Mouse (Mus musculus) layer of hippocampus, adult 18-20 months (tissue): ENCODE data around the gene Olfr1380. TPM values are rescaled to one million over a fixed set of nuclear protein-coding genes. Genes with fewer than 3 reads are reported as not detected.
"Not testable (repeated sequence)": the region's sequence is repeated elsewhere in the genome, so short reads cannot be mapped to it uniquely, and the experiment has no call there.

Experiments used
- DNase-seq, 2 experiments: peaks; one replicate each; pipeline ENCODE4 v3.0.0; 2022; ENCODE audit warnings: low spot score in 2 of 2
- long read RNA-seq: library from polyadenylated mRNA; stranded (forward); transcript quantifications from one replicate; pipeline ENCODE4 v2.0.0, GENCODE M21; 2021
- total RNA-seq, 2 experiments: library from RNA; stranded (reverse); gene quantifications; 2 replicates each; pipeline ENCODE4 v1.2.3; 2021

Olfr1380 gene
- not detected for total RNA-seq
- long read RNA-seq: 0 reads

DNA sequence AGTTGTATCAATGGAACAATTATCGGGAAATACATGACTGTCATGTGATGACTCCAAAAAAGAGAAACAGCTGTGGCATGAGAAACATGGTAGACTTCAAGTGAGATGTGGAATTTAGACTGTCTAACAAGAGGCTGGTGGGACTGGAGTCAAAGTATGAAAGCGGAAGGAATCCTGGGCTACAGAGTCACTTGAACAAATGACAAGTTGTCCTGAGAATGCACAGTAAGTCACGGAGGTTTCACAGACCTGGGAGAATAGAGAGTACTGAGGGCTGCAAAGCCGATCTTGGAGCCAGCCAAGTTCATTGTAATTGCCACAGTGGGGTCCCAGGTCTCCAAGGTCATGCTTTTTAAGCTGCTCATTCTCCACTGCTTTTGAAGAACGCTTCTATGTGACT is at the start of gene Olfr1380:
TSS of gene Olfr1380 (plus strand) at position 301 of the 400 bp plus-strand sequence.
- not testable (repeated sequence) for DNase-seq

- no peak for DNase-seq
These were observed 38.6 kb upstream of the Olfr1380 start for GRCm38 (mm10) chr11:49518086-49518485.

- no peak for DNase-seq
These were observed 37.3 kb upstream of the Olfr1380 start, which contains the start of gene Olfr1383 for GRCm38 (mm10) chr11:49519348-49519747. Gene Olfr1383, plus strand, starts transcription at chr11:49519648.

DNA sequence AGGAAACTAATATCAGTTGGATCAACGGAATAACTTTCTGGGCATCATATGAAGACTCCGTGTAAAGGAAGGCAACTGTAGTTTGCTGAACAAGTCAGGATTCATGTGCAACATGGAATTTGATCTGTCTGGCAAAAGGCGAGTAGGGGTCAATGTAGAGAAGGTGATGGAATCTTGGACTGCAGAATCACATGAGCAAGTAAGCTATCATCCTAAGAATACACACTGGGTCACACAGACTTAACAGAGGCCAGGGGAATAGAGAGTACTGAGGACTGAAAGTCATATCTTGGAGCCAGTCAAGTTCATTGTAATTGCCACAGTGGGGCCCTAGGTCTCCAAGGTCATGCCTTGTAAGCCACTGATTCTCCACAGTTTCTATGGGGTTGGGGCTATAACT is 28.7 kb upstream of the Olfr1380 start, which contains the start of gene Olfr1382:
TSS of gene Olfr1382 (plus strand) at position 301 of the 400 bp plus-strand sequence.
- DNase-seq: no peak

- no peak for DNase-seq
These were observed 23.9 kb upstream of the Olfr1380 start for GRCm38 (mm10) chr11:49532761-49533160.

DNA sequence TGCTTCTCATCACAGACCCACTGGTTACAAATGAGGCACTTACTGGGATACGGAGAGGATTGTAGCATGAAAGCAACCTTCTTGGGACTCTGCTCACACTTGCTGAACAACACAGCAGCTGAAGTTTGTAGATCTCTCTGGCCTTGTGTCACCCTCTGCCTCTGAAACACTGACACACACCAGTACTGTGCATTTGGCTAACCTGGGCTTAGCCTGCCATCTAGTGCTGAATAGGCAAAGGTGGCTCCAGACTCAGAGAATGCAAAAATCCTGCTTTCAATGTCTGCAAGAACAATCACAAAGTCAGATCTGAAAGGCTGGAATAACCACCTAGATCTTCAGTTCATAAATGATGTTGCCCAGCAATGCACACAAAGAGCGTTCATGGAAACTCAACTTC is 20.0 kb upstream of the Olfr1380 start:
- DNase-seq: peak in 1 of 2 experiments; percentile 53

DNA sequence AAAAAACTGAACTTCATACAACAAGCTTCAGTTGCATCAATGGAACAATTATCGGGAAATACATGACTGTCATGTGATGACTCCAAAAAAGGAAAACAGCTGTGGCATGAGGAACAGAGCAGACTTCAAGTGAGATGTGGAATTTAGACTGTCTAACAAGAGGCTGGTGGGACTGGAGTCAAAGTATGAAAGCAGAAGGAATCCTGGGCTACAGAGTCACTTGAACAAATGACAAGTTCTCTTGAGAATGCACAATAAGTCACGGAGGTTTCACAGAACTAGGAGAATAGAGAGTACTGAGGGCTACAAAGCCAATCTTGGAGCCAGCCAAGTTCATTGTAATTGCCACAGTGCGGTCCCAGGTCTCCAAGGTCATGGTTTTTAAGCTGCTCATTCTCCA is 13.5 kb upstream of the Olfr1380 start, which contains the start of gene Olfr1381:
TSS of gene Olfr1381 (plus strand) at position 301 of the 400 bp plus-strand sequence.
- not testable (repeated sequence) for DNase-seq

DNA sequence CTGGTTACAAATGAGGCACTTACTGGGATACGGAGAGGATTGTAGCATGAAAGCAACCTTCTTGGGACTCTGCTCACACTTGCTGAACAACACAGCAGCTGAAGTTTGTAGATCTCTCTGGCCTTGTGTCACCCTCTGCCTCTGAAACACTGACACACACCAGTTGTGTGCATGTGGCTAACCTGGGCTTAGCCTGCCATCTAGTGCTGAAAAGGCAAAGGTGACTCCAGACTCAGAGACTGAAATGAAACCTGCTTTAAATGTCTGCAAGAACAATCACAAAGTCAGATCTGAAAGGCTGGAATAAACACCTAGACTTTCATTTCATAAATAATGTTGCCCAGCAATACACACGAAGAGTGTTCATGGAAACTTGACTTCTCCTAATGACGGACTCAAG is 2.6 kb upstream of the Olfr1380 start:
- peak in 1 of 2 experiments; percentile 10 for DNase-seq

- not testable (repeated sequence) for DNase-seq
These were observed 18.4 kb downstream of the Olfr1380 start for GRCm38 (mm10) chr11:49575054-49575453.

- not testable (repeated sequence) for DNase-seq
These were observed 23.8 kb downstream of the Olfr1380 start for GRCm38 (mm10) chr11:49580452-49580851.

- no peak for DNase-seq
These were observed 33.5 kb downstream of the Olfr1380 start for GRCm38 (mm10) chr11:49590213-49590612.

- not testable (repeated sequence) for DNase-seq
These were observed 40.5 kb downstream of the Olfr1380 start for GRCm38 (mm10) chr11:49597149-49597548.

- not testable (repeated sequence) for DNase-seq
These were observed 51.6 kb downstream of the Olfr1380 start for GRCm38 (mm10) chr11:49608306-49608705.

- DNase-seq: not testable (repeated sequence)
These were observed 52.5 kb downstream of the Olfr1380 start, which contains the start of gene Flt4 for GRCm38 (mm10) chr11:49608938-49609867. Gene Flt4, plus strand, starts transcription at chr11:49609263.

GRCm38 (mm10) chr11:49609868-49610824 is 53.5 kb downstream of the Olfr1380 start:
- not testable (repeated sequence) for DNase-seq

DNA sequence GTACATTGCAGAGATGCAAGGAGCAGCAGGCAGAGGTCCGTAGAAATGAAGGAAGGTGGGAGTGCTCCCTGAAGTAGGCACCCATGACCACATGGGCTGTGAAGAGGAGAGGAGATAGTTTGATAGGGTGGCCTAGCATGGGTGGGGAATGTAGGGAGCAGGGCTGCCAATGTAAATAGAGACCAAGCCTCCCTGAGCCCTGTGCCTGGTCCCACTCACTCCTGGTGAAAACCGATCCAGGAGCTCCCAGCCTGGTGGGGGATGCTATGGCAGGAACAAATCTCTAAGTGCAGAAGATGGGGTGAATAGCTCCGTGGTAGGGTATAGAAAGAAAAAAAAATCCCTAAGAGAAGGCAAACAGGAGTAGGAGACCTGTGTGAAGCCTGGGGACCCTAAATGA is 54.7 kb downstream of the Olfr1380 start:
- not testable (repeated sequence) for DNase-seq

DNA sequence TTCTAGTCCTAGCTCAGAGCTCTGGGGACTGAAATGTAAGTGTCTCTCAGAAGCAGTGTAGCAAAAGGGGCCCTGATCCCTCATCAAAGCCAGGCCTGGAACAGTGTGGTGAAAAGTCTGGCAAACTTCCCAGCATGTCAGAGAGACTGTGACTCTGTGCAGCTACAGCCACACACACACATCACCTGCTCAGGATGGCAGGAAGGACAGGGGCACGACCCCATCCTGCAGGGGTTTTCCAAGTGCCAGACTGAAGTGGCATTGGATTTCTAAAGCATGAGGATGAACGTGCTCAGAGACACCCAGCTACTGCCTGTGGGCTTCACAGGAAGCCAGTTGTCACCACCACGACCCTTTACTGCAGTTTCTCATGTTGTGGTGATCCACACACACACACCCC is 55.5 kb downstream of the Olfr1380 start:
- no peak for DNase-seq

- DNase-seq: no peak
These were observed 56.7 kb downstream of the Olfr1380 start for GRCm38 (mm10) chr11:49613349-49613748.
